Mouse (Mus musculus) testis, postnatal 14 days (tissue): ENCODE results near the gene Tmem191c.

Experiments used
- DNase-seq: peaks from one replicate; pipeline ENCODE4 v3.0.0; 2021; ENCODE audit warnings: low spot score

Gene Tmem191c

GRCm38 (mm10) chr16:17331116-17331515 lies 55.2 kb downstream of the Tmem191c start, which contains the start of gene Serpind1:
Gene Serpind1, plus strand, starts transcription at chr16:17331371.
- no peak for DNase-seq

GRCm38 (mm10) chr16:17331855-17332254 lies 56.0 kb downstream of the Tmem191c start:
- DNase-seq = no peak
